In the genomic region with DNA sequence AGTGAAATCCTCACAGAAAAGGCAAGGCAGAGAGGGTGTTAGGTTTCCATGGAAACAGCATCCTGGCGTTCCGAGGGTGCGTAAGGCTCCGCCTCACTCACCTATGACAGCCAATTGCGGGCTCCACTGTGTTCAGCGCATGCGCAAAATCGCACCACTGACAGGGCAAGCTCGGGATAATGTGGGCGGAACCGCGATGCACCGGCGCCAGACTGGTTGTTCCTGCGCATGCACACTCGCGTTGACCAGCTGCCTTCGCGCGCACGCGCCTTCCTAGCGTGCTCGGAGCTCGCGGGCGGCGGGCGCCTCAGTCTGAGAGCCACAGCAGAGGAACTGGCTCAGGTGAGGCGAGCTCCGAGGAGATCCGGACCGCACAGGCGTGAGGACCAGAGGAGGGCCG, we compare ENCODE assay signal across 7 mouse cellular contexts. TPM values are rescaled to one million over a fixed set of nuclear protein-coding genes. Genes with fewer than 3 reads are reported as not detected.
A peak's percentile ranks its signal among the peaks of the same experiment; 100 is the strongest.
DNase-seq lines count a peak whose midpoint lies in the region; ATAC-seq and TF ChIP-seq lines count a peak whose summit lies in the region.

A gene (plus strand): TSS at position 200 of the 400 bp plus-strand sequence.

- H3K27ac ChIP-seq in embryonic facial prominence, embryonic 10.5 days (replicated peaks) = peak within 1 kb of the TSS; percentile 88
- H3K27ac ChIP-seq in intestine, postnatal 0 days (ENCODE audit: low read depth, low read length) = no peak within 1 kb of the TSS
- H3K27ac ChIP-seq in midbrain, embryonic 12.5 days (replicated peaks) = peak within 1 kb of the TSS; percentile 71
- no peak within 1 kb of the TSS for H3K27ac ChIP-seq in small intestine, adult 2 months (ENCODE audit: insufficient read depth, low read depth, low read length)

- H3K9me3 ChIP-seq in embryonic facial prominence, embryonic 10.5 days = 0 out of 2 replicates have a peak, but pooled peaks cover 2% of the 10 kb centered on the region
- no peaks in the 10 kb centered on the region for H3K9me3 ChIP-seq in intestine, postnatal 0 days (ENCODE audit: control insufficient read depth)
- H3K9me3 ChIP-seq in midbrain, embryonic 12.5 days = no peaks in the 10 kb centered on the region

- peaks cover 28% of the 10 kb centered on the region for H3K4me1 ChIP-seq in embryonic facial prominence, embryonic 10.5 days
- H3K4me1 ChIP-seq in intestine, postnatal 0 days (replicated peaks; ENCODE audit: control insufficient read depth, insufficient read depth, low read length) = peaks cover 3% of the 10 kb centered on the region; the same call in 1 of the 2 replicates
- H3K4me1 ChIP-seq in midbrain, embryonic 12.5 days = peaks cover 26% of the 10 kb centered on the region
- H3K4me1 ChIP-seq in small intestine, adult 2 months (ENCODE audit: control insufficient read depth, insufficient read depth, insufficient read length, low read length) = peaks cover 17% of the 10 kb centered on the region

- peaks cover 33% of the 10 kb centered on the region for H3K36me3 ChIP-seq in embryonic facial prominence, embryonic 10.5 days (replicated peaks)
- peaks cover 12% of the 10 kb centered on the region; the same call in 1 of the 2 replicates for H3K36me3 ChIP-seq in intestine, postnatal 0 days (ENCODE audit: control insufficient read depth, insufficient read depth)
- peaks cover 24% of the 10 kb centered on the region for H3K36me3 ChIP-seq in midbrain, embryonic 12.5 days
- H3K36me3 ChIP-seq in small intestine, adult 2 months (ENCODE audit: control insufficient read depth, insufficient read depth, low read length) = 0 out of 2 replicates have a peak, but pooled peaks cover 2% of the 10 kb centered on the region

- under 1% methylated on average over 35 of the region's 35 CpGs for WGBS in embryonic facial prominence, embryonic 10.5 days
- under 1% methylated on average over 35 of the region's 35 CpGs for WGBS in intestine, postnatal 0 days
- WGBS in midbrain, embryonic 12.5 days = under 1% methylated on average over 35 of the region's 35 CpGs
- WGBS in small intestine, adult 2 months = 1% methylated on average over 35 of the region's 35 CpGs

- H3K4me3 ChIP-seq in embryonic facial prominence, embryonic 10.5 days = peak within 1 kb of the TSS; percentile 87
- H3K4me3 ChIP-seq in intestine, postnatal 0 days (ENCODE audit: low read depth, low read length) = peak within 1 kb of the TSS; percentile 58
- H3K4me3 ChIP-seq in midbrain, embryonic 12.5 days = peak within 1 kb of the TSS; percentile 79
- peak within 1 kb of the TSS; percentile 67 for H3K4me3 ChIP-seq in small intestine, adult 2 months (ENCODE audit: low read depth, low read length)

- peak within 1 kb of the TSS; percentile 62 for H3K9ac ChIP-seq in intestine, postnatal 0 days (ENCODE audit: low read depth, low read length)
- H3K9ac ChIP-seq in midbrain, embryonic 12.5 days (replicated peaks) = peak within 1 kb of the TSS; percentile 79

- no peak; the same call in 1 of the 2 replicates for TF ChIP-seq CTCF in intestine, postnatal 0 days (IDR thresholded peaks at IDR 0.05; ENCODE audit: low read depth)
- TF ChIP-seq CTCF in small intestine, adult 2 months (IDR thresholded peaks at IDR 0.05; ENCODE audit: extremely low read depth, insufficient read length, insufficient replicate concordance, low read depth, low read length) = no peak

- peak; percentile 96 for DNase-seq in adrenal gland, postnatal 10 days
- peak; percentile 100 for DNase-seq in embryonic facial prominence, embryonic 10.5 days (ENCODE audit: low spot score)
- peak; percentile 85 for DNase-seq in gonadal fat pad, adult 2 months (ENCODE audit: low read depth)
- DNase-seq in left cerebral cortex, postnatal 4 days = peak; percentile 99

- H3K27me3 ChIP-seq in embryonic facial prominence, embryonic 10.5 days (replicated peaks; ENCODE audit: low read depth, poor library complexity, severe bottlenecking) = no peaks in the 10 kb centered on the region
- H3K27me3 ChIP-seq in intestine, postnatal 0 days (replicated peaks; ENCODE audit: control insufficient read depth, insufficient read depth, low read length) = no peaks in the 10 kb centered on the region
- no peaks in the 10 kb centered on the region for H3K27me3 ChIP-seq in midbrain, embryonic 12.5 days
- H3K27me3 ChIP-seq in small intestine, adult 2 months (ENCODE audit: control insufficient read depth, insufficient read depth, low read length) = no peaks in the 10 kb centered on the region

- ATAC-seq in intestine, postnatal 0 days = peak; percentile 88
- peak; percentile 97 for ATAC-seq in midbrain, embryonic 12.5 days (ENCODE audit: low FRiP score, low read depth)

- intact Hi-C loops in left cerebral cortex, postnatal 4 days (cut with DNase I) = no loop called here

- H3K4me2 ChIP-seq in intestine, postnatal 0 days (replicated peaks; ENCODE audit: low read depth) = peak within 1 kb of the TSS; percentile 91
- peak within 1 kb of the TSS; percentile 83 for H3K4me2 ChIP-seq in midbrain, embryonic 12.5 days (replicated peaks)

- peak; percentile 34; the same call in 1 of the 2 replicates for TF ChIP-seq POLR2A in small intestine, adult 2 months (IDR thresholded peaks at IDR 0.05; ENCODE audit: low read depth, low read length)

RNA-seq across cellular contexts. Expression of the gene that starts here (rescaled TPM):
- 10 to 100 TPM; 31.8 to 42.4 TPM for total RNA-seq in adrenal gland, postnatal 10 days (2021)
- polyA plus RNA-seq in embryonic facial prominence, embryonic 10.5 days (2016; fragmentation: Nextera tagmentation; extraction: Ambion mirVana) = 102 and 109 TPM in 2 replicates
- polyA plus RNA-seq in gonadal fat pad, adult 2 months (2012; rRNA removed) = 31.7 and 35.0 TPM in 2 replicates
- 11.6 and 12.0 TPM in 2 replicates for polyA plus RNA-seq in intestine, postnatal 0 days (2015; fragmentation: Nextera tagmentation; extraction: Ambion mirVana)
- total RNA-seq in left cerebral cortex, postnatal 4 days (2021) = 10 to 100 TPM; 53.6 to 56.5 TPM
- 56.9 and 58.3 TPM in 2 replicates for polyA plus RNA-seq in midbrain, embryonic 12.5 days (2016; fragmentation: Nextera tagmentation; extraction: Ambion mirVana)
- 26.5 and 33.3 TPM in 2 replicates for polyA plus RNA-seq in small intestine, adult 2 months (2012; rRNA removed)

Comparison
In these comparisons a context has a peak if more than half of its experiments do, and no peak if none do; other contexts are left out.
1. H3K27ac ChIP-seq: peak in embryonic facial prominence, embryonic 10.5 days (single experiment) and midbrain, embryonic 12.5 days (single experiment); none in intestine, postnatal 0 days (single experiment) and small intestine, adult 2 months (single experiment).
2. Peak in every context shown above with its lines, with median percentiles within 50 percentile points of each other: DNase-seq and H3K4me3 ChIP-seq.